Mouse (Mus musculus) WW6 (cell line): ENCODE measurements around the gene Lcmt1.

Source experiments
- DNase-seq: peaks from one replicate; pipeline ENCODE4 v3.0.0-alpha.2; 2013; ENCODE audit warnings: low read depth, low spot score

Gene Lcmt1

DNA sequence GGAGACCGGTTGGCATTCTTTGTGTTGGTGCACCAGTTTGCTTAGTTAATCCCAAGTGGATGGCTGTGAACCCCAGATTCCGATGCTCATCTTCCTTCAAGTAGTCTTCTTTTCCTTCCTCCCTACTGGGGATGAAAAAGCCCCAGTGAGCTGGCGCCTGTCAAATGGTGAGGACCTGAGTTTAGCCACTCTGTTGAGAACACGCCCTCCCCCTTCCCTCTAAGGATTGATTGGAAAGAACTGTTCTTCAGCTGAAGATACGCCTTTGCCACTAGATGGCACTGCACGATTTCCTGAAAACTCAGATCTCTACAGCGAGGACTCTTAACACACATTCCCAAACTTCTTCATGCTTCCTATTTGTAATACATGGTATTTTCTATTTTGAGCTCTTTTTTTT lies 29.2 kb downstream of the Lcmt1 start:
- peak; percentile 46 for DNase-seq

GRCm38 (mm10) chr7:123399286-123399685 lies 29.7 kb downstream of the Lcmt1 start:
- no peak for DNase-seq

- DNase-seq = no peak
Measured at GRCm38 (mm10) chr7:123401121-123401520, 31.5 kb downstream of the Lcmt1 start.

- DNase-seq = no peak
Measured at GRCm38 (mm10) chr7:123404198-123404597, 34.6 kb downstream of the Lcmt1 start.

- DNase-seq = no peak
Measured at GRCm38 (mm10) chr7:123405619-123406018, 36.0 kb downstream of the Lcmt1 start.

GRCm38 (mm10) chr7:123406988-123407387 lies 37.4 kb downstream of the Lcmt1 start:
- DNase-seq = no peak

DNA sequence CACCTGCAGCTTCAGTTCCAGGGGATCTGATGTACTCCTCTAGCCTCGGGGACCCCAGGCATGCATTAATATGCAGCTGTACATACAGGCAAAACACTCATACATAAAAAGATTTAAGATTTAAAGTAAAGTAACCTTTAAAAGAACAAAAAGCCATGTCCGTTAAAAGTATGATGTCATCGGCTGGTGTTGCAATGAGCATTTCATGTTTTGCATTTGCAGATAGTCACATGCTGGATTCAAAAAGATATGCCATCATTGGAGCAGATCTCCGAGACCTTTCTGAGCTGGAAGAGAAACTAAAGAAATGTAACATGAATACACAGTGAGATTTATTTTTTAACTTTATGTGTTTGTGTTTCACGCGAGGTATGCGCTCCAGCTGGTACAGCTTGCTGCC lies 40.9 kb downstream of the Lcmt1 start:
- DNase-seq = no peak

DNA sequence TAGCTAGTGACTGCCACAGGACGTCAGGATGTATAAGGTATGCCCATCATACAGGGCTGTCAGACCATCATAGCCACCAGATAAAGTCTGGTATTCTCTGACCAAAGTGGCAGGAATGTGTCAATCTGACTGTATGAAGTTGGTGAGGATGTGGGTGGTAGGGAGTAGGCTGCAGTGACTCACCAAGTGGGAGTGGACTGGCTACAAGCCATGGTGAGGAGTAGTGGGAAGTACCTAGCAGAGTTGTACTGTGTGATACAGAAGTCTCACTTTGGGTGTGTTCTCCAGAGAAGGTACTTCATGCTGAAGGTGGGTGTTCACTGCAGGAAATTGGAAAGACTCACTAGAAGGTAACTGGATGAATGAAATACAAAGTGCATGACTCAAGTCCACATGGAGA lies 41.5 kb downstream of the Lcmt1 start:
- no peak for DNase-seq

DNA sequence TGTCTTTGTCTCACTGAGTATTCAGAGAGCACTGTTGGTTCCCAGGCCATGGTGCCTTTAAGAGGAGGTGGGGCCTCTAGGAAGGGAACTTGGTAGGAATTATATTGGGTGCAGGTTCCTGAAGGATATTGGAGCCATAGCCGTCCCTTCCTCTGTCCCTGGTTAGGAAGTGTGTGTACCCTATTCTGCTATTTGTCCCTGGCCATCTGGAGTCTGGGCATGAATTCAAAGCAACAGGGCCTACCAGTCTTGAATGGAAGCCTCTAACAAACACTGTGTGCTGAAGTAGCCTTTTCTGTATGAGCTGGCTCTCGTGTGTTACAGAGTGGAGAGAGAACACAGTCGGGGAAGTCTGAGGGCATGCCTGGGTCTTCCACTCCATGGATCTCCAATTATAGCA lies 42.6 kb downstream of the Lcmt1 start:
- DNase-seq = no peak

- no peak for DNase-seq
Measured at GRCm38 (mm10) chr7:123416803-123417202, 47.2 kb downstream of the Lcmt1 start.

DNA sequence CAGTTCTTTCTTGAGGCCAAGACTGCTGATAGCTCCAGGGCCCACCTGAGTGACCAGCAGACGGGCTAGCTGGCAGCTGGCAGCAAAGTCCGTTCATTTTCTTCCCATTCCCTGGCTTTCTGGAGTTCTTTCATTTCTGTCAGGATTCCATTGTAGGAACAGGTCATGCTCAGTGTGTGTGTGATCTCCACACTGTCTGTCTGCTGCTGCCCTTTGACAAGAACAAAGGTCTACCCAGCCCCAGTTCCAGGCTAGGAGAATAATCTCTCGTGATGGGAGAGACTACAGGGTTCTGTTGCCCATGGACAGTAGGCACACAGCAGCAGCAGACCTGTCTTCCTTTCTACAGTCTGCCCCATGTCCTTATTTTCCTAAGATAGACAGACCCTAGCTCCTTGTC lies 48.1 kb downstream of the Lcmt1 start:
- DNase-seq = no peak

GRCm38 (mm10) chr7:123419984-123420383 lies 50.4 kb downstream of the Lcmt1 start:
- no peak for DNase-seq

DNA sequence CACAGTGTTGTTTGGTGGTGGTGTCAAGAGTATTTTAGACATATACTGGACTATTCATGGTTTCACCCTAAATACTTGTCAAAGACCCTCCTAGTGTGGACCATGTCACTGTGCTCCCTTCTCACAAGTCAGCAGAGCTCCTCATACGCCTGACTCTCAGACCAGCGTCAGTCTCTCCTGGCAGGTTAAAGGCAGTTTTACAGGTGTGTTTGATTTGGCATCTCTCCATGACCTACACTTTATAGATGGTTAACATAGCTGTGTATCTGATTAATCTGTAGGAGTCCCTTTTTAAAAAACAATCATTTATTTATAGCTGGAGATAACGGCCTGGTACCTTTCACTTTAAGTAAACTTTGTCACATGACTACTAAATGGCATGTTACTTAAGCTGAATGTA lies 52.4 kb downstream of the Lcmt1 start:
- DNase-seq = no peak

DNA sequence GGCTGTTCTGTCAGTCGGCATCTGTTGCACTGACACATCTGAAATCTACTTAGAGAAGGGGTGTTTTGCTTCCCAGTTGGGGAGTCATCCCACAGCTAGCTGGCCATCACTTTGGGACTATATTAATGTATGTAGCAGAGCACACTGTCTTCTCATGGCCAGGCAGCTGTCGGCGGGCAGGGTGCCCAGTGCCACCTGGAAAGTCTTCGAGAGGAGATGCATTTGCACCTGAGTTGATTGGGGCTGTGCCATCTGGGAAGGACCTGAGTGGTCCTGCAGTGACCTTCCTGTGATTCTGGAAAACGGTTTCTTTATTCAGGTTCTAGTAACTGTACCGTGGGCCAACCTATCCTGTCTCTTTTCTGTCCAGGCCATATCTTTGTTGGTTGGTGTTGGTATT lies 54.7 kb downstream of the Lcmt1 start:
- no peak for DNase-seq

DNA sequence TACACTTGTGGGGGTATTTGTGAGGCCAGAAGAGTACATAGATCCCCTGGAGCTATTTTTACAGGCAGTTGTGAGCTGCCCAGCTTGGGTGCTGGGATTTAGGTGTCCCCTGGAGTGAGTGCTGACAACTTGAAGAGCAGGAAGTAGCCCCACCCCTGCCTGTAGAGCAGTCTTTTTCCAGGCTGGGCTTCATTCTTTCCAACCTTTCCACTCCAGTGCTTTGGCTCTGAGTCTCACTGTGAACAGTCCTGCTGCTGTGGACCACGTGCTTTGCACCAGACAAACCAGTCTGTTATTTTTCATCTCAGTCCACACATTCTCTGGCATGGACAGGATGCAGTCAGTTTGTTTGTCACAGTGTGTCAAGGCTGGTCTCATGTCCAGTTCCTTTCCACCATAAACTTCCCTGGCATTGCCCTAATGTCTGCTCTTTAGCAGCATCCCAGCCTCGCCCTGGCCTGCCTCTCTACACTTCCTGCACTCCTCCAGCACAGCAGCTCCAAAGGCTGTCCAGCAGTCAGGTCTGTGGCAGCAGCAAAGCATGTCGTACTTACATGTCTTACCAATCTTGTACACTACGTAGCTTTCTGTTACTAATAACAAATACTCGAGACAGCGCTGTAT lies 55.7 kb downstream of the Lcmt1 start:
- no peak for DNase-seq

- DNase-seq = no peak
Measured at GRCm38 (mm10) chr7:123429624-123430410, 60.2 kb downstream of the Lcmt1 start.

DNA sequence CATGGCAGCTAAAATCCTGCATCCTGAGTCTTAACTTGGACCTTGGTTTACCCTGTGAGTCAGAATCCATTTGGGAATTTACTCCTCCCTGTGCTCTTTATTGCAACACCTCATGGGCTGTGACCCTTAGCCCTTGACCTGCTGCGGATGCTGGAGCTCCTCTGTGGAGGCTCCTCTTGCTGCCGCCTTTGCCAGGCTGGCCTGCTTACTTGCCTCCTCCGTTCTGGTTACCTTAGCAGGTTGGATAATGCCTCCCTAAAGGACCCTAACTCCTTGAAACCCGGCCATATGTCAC lies 60.8 kb downstream of the Lcmt1 start:
- no peak for DNase-seq

GRCm38 (mm10) chr7:123431206-123431605 lies 61.6 kb downstream of the Lcmt1 start:
- no peak for DNase-seq

GRCm38 (mm10) chr7:123442079-123442478 lies 72.5 kb downstream of the Lcmt1 start:
- no peak for DNase-seq

DNA sequence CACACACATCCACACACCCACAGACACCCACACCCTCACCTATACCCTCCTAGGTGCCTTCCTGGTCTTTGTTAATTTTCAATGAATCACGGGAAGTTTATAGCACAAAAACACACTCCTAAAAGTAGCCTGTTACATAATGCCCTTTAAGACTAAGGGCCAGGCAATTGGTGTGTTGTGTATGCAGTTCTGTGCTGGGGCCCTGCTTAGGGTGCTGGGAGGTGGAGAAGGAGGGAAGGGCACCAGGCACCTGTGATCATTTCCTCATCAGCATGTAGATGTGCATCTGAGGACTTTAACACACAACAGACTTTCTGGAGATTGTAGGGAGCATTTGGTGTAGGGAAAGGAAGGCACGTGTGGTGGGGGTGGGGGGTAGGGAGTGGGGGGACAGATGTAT lies 79.2 kb downstream of the Lcmt1 start:
- DNase-seq = no peak

- no peak for DNase-seq
Measured at GRCm38 (mm10) chr7:123449676-123450075, 80.1 kb downstream of the Lcmt1 start.

DNA sequence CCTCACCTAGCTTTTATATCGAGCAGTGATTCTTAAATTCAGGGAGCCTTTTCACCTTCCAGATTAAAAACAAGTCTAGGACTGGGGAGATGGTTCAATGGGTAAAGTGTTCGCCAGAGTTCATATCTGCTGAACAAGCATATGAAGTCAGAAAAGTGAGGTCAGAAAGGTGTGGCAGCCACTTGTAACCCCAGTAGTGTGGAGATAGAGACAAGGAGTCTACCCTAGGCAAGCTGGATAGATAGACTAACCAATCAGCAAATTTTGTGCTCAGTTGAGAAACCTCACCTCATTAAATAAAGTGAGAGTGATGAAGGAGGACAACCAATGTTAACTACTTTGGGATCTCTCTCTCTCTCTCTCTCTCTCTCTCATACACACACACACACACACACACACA lies 80.9 kb downstream of the Lcmt1 start:
- DNase-seq = no peak

DNA sequence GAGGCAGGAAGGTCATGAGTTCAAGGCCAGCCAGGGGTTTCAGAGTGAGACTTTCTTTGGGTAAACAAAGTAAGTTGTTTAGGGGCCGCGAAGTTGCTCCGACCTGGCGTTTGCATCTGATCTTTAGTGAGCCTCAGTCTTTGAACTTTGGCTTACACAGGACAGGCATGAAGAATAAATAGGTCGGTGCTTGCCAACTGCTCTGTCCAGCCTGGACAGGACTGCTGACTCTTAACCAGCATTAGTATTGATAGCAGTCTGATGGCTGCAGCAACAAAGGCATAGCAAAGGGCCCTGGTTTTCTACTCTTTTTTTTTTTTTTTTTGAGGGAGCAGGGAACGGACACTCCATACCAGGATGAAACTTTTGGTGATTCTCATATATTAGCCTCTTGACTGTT lies 83.0 kb downstream of the Lcmt1 start:
- DNase-seq = no peak

DNA sequence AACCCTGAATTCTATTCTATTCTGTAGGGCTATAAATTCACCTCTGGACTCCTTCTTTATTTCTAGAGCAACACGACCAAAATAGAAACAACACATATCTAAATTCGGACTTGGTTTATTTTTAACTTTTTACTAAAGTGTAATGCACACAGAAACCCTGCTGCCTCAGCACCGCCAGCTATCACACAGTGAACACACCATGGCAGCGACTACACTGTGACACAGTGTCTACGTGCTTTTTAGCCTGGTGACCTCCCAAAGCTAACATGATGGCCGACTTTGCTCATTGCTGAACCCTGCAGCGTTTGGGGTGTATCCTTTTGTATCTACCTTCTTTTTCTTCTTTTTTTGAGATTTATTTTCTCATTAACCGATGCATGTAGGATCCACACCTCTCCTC lies 83.5 kb downstream of the Lcmt1 start:
- DNase-seq = no peak
